Mouse (Mus musculus) cerebellum, adult 2 months (tissue): ENCODE data around the gene Upp2.

Source experiments
- CTCF ChIP-seq: fragments of 200-500 bp; IDR thresholded peaks from 2 replicates; pipeline ENCODE4 v1.5.1; 2011; ENCODE audit warnings: low read depth, mild to moderate bottlenecking, control low read depth, low read length, moderate library complexity, borderline replicate concordance; ENCODE audit not compliant: insufficient read depth
- POLR2A ChIP-seq: fragments of 200-500 bp; IDR thresholded peaks from 2 replicates; pipeline ENCODE4 v1.6.1; 2011; ENCODE audit warnings: low read length, control low read depth, borderline replicate concordance; ENCODE audit not compliant: insufficient read depth

DNA sequence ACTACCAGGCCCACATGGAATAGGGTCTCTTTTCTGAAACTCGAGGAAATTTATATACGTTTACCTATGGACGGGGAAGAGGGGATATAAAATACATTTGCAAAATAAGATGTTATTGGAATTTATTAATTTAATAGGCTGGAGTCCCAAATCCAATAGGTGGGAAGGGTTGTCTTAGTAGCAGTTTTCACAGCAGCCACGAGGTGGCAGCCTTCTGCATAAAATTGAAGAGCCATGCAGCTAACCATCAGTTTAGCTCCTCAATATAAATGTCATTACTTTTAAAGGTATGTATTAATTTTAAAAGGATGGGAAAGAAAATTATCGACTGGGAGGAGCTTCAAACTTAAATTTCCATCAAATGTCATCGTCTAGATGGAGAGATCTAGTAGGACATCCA, 113.7 kb downstream of the Upp2 start:
- TF ChIP-seq POLR2A: no peak
- peak; percentile 61; the same call in 1 of the 2 replicates for TF ChIP-seq CTCF
